Mouse (Mus musculus) thymus, adult 2 months (tissue): ENCODE measurements at regions not wholly inside any gene's neighbourhood (a gene's known extent, or its start where the extent isn't known, plus 50 kb on each side); places are given as distances from the start of the nearest gene placed in this dataset.
A peak's percentile ranks its signal among the peaks of the same experiment; 100 is the strongest.

Experiments used
- DNase-seq: peaks from one replicate; pipeline ENCODE4 v3.0.0; 2021
- H3K27ac ChIP-seq: fragments of 200-500 bp; 2 replicates; pipeline ENCODE4 v1.5.1; 2012; ENCODE audit warnings: low read length, control low read depth; ENCODE audit not compliant: control insufficient read depth, insufficient read depth
- H3K27me3 ChIP-seq: fragments of 200-500 bp; 2 replicates; pipeline ENCODE4 v1.6.1; 2012; ENCODE audit warnings: mild to moderate bottlenecking, low read length, moderate library complexity, mixed read lengths; ENCODE audit not compliant: control insufficient read depth, insufficient read depth
- H3K36me3 ChIP-seq: fragments of 200-500 bp; 2 replicates; pipeline ENCODE4 v1.6.1; 2012; ENCODE audit warnings: mild to moderate bottlenecking, low read length, moderate library complexity; ENCODE audit not compliant: control insufficient read depth, insufficient read depth
- H3K4me1 ChIP-seq: fragments of 200-500 bp; replicated peaks from 2 replicates; pipeline ENCODE4 v1.6.1; 2012; ENCODE audit warnings: low read length; ENCODE audit not compliant: control insufficient read depth, insufficient read depth
- H3K4me3 ChIP-seq: fragments of 200-500 bp; 2 replicates; pipeline ENCODE4 v1.5.1; 2012; ENCODE audit warnings: mild to moderate bottlenecking, low read length, control low read depth, moderate library complexity; ENCODE audit not compliant: control insufficient read depth, insufficient read depth
- CTCF ChIP-seq: fragments of 200-500 bp; IDR thresholded peaks from 2 replicates; pipeline ENCODE4 v1.5.1; 2012; ENCODE audit warnings: mild to moderate bottlenecking, control low read depth, low read length, moderate library complexity, borderline replicate concordance; ENCODE audit not compliant: control insufficient read depth, poor library complexity, insufficient read depth; ENCODE audit errors: extremely low read depth
- POLR2A ChIP-seq: fragments of 200-500 bp; IDR thresholded peaks from 2 replicates; pipeline ENCODE4 v1.6.1; 2012; ENCODE audit warnings: mild to moderate bottlenecking, low read length, control low read depth, moderate library complexity; ENCODE audit not compliant: control insufficient read depth, poor library complexity, insufficient read depth; ENCODE audit errors: extremely low read depth
- WGBS: fragments of 180-500 bp; shearing (Covaris S2); methylation state at CpG from one replicate; pipeline ENCODE4 v1.1.7; 2018; 5-methylcytosine and 5-hydroxymethylcytosine counted together

- no peaks in the 10 kb centered on the region for H3K4me1 ChIP-seq
- no peak for TF ChIP-seq CTCF
- TF ChIP-seq POLR2A, result no peak
- WGBS, result 95% methylated on average over 3 of the region's 3 CpGs
- H3K27ac ChIP-seq, result no peak overlapping the region
- H3K27me3 ChIP-seq, result no peaks in the 10 kb centered on the region
- no peaks in the 10 kb centered on the region for H3K36me3 ChIP-seq
- no peak overlapping the region for H3K4me3 ChIP-seq
- no peak for DNase-seq
Measured at GRCm38 (mm10) chr6:91600116-91600515, 83.7 kb upstream of the Slc6a6 start.

- no peaks in the 10 kb centered on the region for H3K36me3 ChIP-seq
- DNase-seq, result no peak
- WGBS, result 92% methylated on average over 10 of the region's 10 CpGs
- H3K4me3 ChIP-seq, result no peak overlapping the region
- TF ChIP-seq CTCF (no peak), POLR2A (no peak)
- no peaks in the 10 kb centered on the region for H3K27me3 ChIP-seq
- no peak overlapping the region for H3K27ac ChIP-seq
- H3K4me1 ChIP-seq, result no peaks in the 10 kb centered on the region
Measured at GRCm38 (mm10) chr6:91606634-91607215, 77.1 kb upstream of the Slc6a6 start.

DNA sequence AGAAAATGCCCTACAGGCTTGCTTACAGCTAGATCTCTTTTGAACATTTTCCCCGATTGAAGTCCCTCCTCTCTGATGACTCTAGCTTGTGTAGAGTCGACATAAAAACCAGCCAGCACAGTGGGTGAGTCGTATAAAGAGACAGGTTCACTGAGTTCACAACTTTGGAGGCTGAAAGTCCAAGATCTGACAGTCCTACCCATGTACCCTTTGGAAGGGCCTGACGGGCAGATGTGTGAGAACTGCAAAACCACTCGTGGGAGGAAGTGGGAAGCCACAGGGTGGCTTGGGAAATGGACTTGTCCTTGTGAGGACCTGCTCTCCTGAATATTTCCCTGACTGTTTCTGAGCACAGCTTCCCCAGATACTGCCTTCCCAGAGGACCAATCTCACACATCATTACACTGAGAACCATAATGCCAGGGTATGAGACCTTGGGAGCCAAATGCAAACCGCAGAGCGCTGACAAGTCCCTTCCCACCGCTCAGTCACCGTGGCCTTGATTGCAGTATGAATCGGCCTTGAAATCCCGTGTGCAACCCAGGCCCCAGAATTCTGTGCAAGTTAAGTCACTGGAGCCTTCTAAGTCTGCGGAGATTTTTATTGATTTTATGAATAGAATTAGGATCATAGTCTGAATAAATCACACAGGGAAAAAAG lies 76.1 kb upstream of the Slc6a6 start:
- H3K27ac ChIP-seq, result no peak overlapping the region
- no peak for TF ChIP-seq CTCF
- TF ChIP-seq POLR2A, result no peak
- no peak for DNase-seq
- no peak overlapping the region for H3K4me3 ChIP-seq
- H3K4me1 ChIP-seq, result no peaks in the 10 kb centered on the region
- WGBS, result 49% methylated on average over 12 of the region's 12 CpGs
- no peaks in the 10 kb centered on the region for H3K36me3 ChIP-seq
- no peaks in the 10 kb centered on the region for H3K27me3 ChIP-seq

GRCm38 (mm10) chr6:91609671-91610070 lies 74.2 kb upstream of the Slc6a6 start:
- WGBS, result 96% methylated on average over 2 of the region's 2 CpGs
- no peaks in the 10 kb centered on the region for H3K36me3 ChIP-seq
- no peaks in the 10 kb centered on the region for H3K4me1 ChIP-seq
- TF ChIP-seq CTCF (no peak), POLR2A (no peak)
- no peak for DNase-seq
- H3K4me3 ChIP-seq, result no peak overlapping the region
- H3K27me3 ChIP-seq, result no peaks in the 10 kb centered on the region
- H3K27ac ChIP-seq, result no peak overlapping the region

DNA sequence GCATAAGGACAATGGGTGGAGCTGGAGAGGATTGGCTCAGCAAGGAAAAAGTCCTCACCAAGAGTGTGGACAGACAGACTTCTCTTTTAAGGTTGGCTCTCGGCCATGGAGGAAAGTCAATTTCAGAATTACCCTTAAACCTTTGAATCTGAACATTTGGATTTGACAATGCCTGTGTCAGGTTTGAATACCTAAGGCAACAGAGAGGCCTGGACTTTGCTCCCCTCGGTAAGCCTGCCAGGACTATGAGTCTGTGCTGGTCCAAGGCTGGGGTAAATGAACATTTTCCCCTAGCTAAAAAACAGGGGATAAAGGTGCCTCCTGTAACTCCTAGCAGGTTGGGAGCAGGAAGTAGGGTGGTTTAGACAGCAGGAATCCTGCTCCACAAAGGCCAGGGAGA lies 68.8 kb upstream of the Slc6a6 start:
- TF ChIP-seq POLR2A (no peak), CTCF (no peak)
- 92% methylated on average over 2 of the region's 2 CpGs for WGBS
- Histone ChIP-seq H3K36me3 (no peaks in the 10 kb centered on the region), H3K27me3 (no peaks in the 10 kb centered on the region), H3K4me1 (peaks cover 15% of the 10 kb centered on the region), H3K27ac (no peak overlapping the region), H3K4me3 (no peak overlapping the region)
- DNase-seq, result no peak

DNA sequence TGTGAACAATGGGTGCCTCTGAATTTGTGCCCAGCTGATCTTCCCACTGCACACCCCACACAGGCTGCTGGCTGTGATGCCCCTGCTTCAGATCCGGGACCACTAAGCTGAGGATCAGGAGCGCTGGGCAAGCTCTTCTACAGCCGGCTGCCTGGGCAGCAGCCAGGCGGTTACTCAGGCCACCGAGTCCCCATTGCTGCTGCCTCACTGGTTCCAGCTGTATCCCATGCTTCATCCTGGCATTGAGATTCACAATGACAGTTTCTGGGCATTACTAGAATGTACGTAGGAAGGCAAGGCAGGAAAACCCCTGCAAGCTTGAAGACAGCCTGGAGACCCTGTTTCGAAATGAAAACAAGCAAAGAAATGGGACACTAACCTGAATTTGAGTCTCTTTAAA lies 67.3 kb upstream of the Slc6a6 start:
- DNase-seq, result peak; percentile 11
- Histone ChIP-seq H3K27me3 (no peaks in the 10 kb centered on the region), H3K4me1 (peaks cover 15% of the 10 kb centered on the region), H3K4me3 (no peak overlapping the region), H3K36me3 (no peaks in the 10 kb centered on the region), H3K27ac (no peak overlapping the region)
- WGBS, result 86% methylated on average over 7 of the region's 7 CpGs
- no peak for TF ChIP-seq POLR2A
- TF ChIP-seq CTCF, result no peak
